Mouse (Mus musculus): ENCODE data around the gene Gab3.

Gene Gab3

GRCm38 (mm10) chrX:75084774-75085508 lies at the start of gene Gab3:
TSS of gene Gab3 (minus strand) at chrX:75085458.
- no peak for DNase-seq (ENCODE audit: low read depth, low spot score)

GRCm38 (mm10) chrX:75130467-75131160 lies 45.4 kb upstream of the Gab3 start, which contains the start of gene Mpp1:
TSS of gene Mpp1 (minus strand) at chrX:75131016.
- DNase-seq (ENCODE audit: low read depth, low spot score) = peak; percentile 78

DNA sequence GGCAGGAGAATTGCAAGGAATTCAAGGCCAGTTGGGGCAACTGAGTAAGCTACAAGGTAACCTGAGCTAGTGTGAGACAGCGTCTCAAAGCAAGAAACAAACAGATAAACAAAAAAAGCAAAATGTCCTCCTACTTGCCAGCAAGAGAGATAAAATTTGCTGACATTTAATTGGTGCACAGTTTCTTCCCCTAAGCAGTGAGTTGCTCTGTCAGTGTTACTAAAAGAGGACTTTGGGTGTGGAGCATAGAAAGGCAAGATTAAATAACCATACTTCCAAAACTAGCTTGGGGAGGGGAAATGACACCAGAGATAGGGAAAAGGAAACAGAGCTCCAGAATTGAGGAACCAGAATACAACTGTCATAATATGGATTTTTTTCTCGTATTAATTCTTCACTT lies 44.2 kb upstream of the Gab3 start:
- no peak for DNase-seq (ENCODE audit: low read depth, low spot score)

- no peak for DNase-seq (ENCODE audit: low read depth, low spot score)
Measured at GRCm38 (mm10) chrX:75128333-75128980, 43.2 kb upstream of the Gab3 start.

- DNase-seq (ENCODE audit: low read depth, low spot score) = no peak
Measured at GRCm38 (mm10) chrX:75126893-75127292, 41.6 kb upstream of the Gab3 start.

GRCm38 (mm10) chrX:75125606-75126005 lies 40.3 kb upstream of the Gab3 start:
- DNase-seq (ENCODE audit: low read depth, low spot score) = no peak

DNA sequence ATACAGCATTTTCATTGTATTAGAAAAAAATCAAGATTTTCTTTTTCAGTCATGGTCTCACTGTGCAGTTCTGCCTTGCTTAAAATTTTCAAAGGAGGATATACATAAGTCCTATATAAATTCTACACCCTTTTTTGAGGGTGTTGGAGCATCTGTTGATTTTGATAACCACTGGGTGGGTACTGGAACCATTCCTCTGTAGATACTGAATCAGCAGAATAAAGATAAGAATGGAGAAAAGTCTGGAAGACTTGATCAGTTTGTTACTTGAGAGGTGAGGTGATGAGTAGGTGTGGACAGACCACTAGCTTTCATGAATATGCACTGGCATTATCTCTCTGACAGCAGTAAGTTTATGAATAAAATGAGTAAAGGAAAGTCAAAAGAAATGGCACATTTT lies 30.3 kb upstream of the Gab3 start:
- DNase-seq (ENCODE audit: low read depth, low spot score) = no peak

DNA sequence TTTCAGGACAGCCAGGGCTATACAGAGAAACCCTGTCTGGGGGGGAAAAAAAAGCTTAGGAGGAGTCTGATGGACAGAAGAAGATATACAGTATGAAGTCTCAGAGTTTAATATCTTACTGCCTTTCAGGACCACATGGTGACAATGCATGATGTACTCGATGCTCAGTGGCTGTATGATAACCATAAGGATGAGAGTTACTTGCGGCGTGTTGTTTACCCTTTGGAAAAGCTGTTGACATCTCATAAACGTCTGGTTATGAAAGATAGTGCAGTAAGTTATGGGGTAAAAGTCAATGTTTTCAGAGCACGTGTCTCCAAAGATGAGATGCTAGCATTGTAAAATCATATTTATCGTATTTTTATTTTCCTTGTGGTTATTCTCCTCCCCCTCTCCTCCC lies 17.0 kb upstream of the Gab3 start:
- DNase-seq (ENCODE audit: low read depth, low spot score) = no peak

DNA sequence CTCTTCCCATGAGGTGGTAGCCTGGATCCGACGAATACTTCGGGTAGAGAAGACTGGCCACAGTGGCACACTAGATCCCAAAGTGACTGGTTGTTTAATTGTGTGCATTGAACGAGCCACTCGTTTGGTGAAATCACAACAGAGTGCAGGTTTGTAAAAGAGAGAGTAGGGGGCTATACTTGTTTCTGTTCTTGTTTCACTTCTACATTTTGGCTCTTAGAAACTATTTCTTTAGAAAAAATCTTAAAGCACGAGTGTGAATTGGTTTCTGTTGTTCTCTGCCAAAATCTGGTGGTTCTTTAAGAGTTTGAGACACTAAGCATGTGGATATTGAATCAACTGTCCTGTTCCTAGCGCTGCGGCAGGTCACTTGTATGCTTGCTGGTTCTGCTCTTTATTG lies 13.5 kb upstream of the Gab3 start:
- no peak for DNase-seq (ENCODE audit: low read depth, low spot score)

DNA sequence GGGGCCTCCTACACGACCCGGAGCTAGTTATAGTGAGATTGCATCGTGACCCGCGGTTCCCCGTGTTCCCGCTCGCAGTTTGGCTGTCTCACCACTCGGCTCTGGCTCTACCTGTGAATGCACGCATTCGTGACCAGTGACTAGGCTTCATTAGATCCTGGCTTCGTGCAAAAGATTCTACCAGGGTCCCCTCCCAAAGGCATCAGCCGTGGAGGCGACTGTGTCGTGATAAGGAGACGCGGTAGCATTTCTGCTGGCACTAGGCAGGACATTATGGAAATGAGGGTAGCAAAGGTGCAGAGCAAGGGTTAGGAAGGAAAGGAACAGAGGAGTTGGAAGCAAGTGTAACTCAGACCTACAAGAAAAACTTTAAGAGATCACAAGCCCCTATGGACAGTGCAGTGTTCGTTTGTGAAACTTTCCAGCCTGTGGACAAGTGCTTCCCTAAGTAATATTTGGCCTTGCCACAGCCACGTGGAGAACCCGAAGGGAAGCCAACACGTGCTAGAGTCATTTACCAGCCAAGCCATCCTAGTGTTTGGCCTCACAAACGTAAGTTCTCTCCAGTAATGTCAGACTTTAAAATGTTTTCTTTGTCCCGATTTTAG lies 11.0 kb upstream of the Gab3 start:
- no peak for DNase-seq (ENCODE audit: low read depth, low spot score)

GRCm38 (mm10) chrX:75095369-75096162 lies 10.3 kb upstream of the Gab3 start, which contains the start of gene Dkc1:
TSS of gene Dkc1 (plus strand) at chrX:75095854.
- DNase-seq (ENCODE audit: low read depth, low spot score) = peak; percentile 74

DNA sequence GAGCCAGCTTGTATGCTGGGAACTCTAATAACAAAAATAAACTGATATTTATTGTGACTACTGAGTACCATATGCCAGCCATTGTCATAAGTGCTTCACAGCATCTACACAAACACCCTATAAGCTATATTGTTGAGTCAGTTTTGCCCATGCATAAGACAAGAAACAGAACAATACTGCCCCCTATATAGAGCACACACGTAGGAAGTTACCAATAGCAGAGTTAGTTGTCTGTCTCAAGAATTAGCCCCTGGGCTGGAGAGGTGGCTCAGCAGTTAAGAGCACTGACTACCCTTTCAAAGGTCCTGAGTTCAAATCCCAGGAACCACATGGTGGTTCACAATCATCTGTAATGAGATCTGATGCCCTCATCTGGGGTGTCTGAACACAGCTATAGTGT lies 396 bp upstream of the Gab3 start:
- no peak for DNase-seq (ENCODE audit: low read depth, low spot score)

DNA sequence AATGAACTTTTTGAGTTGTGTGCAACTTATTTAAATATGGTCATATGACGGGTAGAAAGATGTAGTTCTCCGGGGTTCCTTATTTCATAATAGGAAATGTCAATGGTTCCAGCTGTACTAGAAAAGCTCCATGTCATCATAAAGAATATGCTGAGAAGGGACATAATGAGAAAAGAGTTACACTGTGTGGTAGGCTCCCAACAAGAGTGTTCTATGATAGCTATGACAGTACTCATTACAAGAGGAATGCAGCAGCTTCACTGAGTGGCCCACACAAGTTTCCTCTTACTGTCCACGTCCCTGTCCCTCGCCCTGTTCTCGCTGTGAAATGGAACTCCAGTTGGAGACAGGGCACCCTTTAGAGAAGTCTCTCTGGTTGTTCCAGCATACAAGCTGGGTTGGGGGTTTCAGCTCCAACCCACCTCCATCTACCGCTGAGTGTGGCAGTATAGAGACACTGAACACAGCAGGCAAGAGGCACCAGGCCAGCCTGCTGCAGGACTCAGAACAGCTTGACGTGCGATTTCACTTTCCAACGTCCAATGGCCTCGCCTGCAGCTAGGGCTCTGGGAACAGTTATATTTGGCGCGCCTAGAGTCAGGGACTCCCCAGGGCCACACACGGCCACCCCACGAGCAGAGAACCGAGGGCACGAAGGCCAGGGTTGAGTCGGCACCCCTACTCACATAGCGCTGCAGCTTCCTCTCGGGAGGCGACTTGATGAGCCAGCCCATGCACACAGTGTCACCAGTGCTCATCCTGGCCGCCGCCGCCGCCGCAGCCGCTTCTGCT lies 1.1 kb downstream of the Gab3 start:
- no peak for DNase-seq (ENCODE audit: low read depth, low spot score)

- no peak for DNase-seq (ENCODE audit: low read depth, low spot score)
Measured at GRCm38 (mm10) chrX:75082351-75082750, 2.9 kb downstream of the Gab3 start.

DNA sequence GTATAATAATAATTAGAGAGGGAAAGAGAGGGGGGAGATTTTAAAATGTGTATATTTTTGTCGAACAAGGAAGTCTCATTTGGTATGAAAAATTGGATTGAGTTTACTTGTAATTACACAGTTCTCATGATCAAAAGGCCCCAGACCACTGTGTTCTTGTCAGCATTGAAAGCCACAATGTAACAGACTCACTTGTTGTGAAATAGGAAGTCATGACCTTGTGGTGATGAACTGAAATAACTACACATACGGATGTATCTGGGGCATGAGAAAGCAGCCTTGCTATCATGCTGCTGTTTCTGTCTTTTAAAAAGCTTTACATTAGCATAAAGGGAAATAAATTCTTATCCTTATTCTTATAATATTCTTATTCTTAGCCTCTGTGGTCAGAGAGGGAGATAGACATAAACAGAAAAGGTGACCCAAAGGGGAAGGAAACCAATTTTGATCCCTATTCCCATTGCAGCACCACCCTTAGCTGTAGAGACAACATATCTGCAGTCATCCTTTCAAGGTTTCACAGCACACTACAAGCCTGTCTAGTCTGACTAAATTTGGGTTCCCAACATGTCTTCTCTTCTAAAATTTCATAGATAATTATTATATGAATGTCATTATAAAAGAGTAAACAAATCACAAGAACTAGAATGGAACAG lies 29.0 kb downstream of the Gab3 start:
- no peak for DNase-seq (ENCODE audit: low read depth, low spot score)

GRCm38 (mm10) chrX:75046921-75047635 lies 38.2 kb downstream of the Gab3 start:
- DNase-seq (ENCODE audit: low read depth, low spot score) = no peak

DNA sequence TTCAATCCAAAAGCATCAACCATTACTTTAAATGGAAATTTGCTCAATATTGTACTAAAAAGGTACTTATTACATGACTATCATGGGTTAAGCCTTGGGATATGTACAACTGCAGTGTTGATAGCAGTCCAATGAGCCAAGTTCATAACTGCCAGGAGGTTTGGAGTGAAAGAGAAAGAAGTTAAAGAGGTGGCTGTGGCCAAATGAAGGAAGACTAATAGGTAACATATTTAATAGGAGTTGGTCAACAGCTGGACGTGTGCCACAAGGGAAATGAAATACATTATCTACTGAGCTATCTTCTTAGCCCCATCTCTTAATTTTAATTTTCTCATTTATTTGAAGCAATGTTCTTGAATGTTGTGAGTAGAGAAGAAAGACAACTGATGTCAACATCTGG lies 39.3 kb downstream of the Gab3 start:
- DNase-seq (ENCODE audit: low read depth, low spot score) = no peak

DNA sequence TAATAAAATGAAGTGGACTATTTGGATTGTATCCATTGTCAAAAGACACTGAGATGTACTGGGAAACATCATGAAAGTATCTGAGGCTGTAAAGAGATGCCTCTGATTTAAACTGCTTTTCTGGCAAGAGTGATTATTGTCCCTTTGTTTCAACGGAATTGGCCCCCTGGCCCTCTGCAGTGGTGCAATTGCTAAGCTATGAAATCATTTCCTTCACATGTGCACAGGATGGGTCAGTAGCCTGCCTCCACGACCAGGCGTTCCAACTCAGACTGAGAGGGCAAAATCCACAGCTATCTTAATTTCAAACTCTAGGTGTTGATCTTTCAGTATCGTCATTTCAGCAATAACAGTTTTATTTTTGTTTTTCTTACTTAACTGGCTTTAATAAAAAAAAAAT lies 40.7 kb downstream of the Gab3 start:
- no peak for DNase-seq (ENCODE audit: low read depth, low spot score)

DNA sequence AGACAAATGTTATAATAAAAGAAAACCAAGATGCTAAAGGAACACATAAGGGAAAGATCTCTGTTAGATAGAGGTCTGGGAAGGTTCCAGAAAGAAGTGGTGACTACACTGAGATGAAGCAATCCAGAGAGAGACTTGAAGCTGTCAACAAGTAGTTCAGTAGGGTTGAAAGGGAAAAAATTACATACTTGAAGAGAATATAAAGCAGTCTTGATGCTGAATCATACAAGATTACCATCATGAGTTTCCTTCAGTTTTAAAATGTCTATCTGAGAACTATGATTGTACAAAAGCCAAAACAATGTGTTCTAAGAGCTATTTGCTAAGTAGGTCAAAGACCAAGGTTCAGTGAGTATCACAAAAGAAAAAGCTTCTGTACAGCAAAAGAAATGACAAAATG lies 48.6 kb downstream of the Gab3 start:
- no peak for DNase-seq (ENCODE audit: low read depth, low spot score)
